Mouse (Mus musculus): ENCODE measurements around the gene Mthfd2l. TPM values are rescaled to one million over a fixed set of nuclear protein-coding genes. Genes with fewer than 3 reads are reported as not detected.

Mthfd2l gene
- polyA plus RNA-seq, 1 experiment from 2014 or later: 33.9 TPM

- 74% methylated on average over 7 of the region's 7 CpGs for WGBS
- H3K4me1 ChIP-seq (replicated peaks; ENCODE audit: control insufficient read depth, insufficient read depth, low read length): peaks cover 7% of the 10 kb centered on the region; the same call in 1 of the 2 replicates
- no peak overlapping the region for H3K9ac ChIP-seq (ENCODE audit: low read depth, low read length)
- H3K36me3 ChIP-seq (ENCODE audit: control insufficient read depth, insufficient read depth): no peaks in the 10 kb centered on the region
- H3K4me2 ChIP-seq (replicated peaks; ENCODE audit: low read depth): no peak overlapping the region
- H3K4me3 ChIP-seq (ENCODE audit: low read depth, low read length): no peak overlapping the region
- no peak for ATAC-seq
- no peaks in the 10 kb centered on the region for H3K9me3 ChIP-seq (ENCODE audit: control insufficient read depth)
- TF ChIP-seq CTCF (IDR thresholded peaks at IDR 0.05; ENCODE audit: low read depth): no peak
- H3K27me3 ChIP-seq (replicated peaks; ENCODE audit: control insufficient read depth, insufficient read depth, low read length): peaks cover 16% of the 10 kb centered on the region
- H3K27ac ChIP-seq (ENCODE audit: low read depth, low read length): no peak overlapping the region
Measured at GRCm38 (mm10) chr5:90900688-90901087, 30.2 kb upstream of the Mthfd2l start.

GRCm38 (mm10) chr5:90902380-90903260, 28.3 kb upstream of the Mthfd2l start:
- no peak for ATAC-seq
- H3K4me3 ChIP-seq (ENCODE audit: low read depth, low read length): peak overlapping the region; percentile 29; the same call in 1 of the 2 replicates

GRCm38 (mm10) chr5:90903339-90904020, 27.4 kb upstream of the Mthfd2l start, which contains the start of gene Cxcl2:
TSS of gene Cxcl2 (plus strand) at chr5:90903871.
- peak; percentile 47; the same call in 1 of the 2 replicates for ATAC-seq
- 9% methylated on average over 22 of the region's 22 CpGs for WGBS
- Histone ChIP-seq H3K4me3 (ENCODE audit: low read depth, low read length) (peak within 1 kb of the TSS; percentile 29), H3K9me3 (ENCODE audit: control insufficient read depth) (no peaks in the 10 kb centered on the region), H3K27me3 (replicated peaks; ENCODE audit: control insufficient read depth, insufficient read depth, low read length) (peaks cover 18% of the 10 kb centered on the region), H3K4me2 (replicated peaks; ENCODE audit: low read depth) (peak within 1 kb of the TSS; percentile 65), H3K36me3 (ENCODE audit: control insufficient read depth, insufficient read depth) (no peaks in the 10 kb centered on the region), H3K4me1 (replicated peaks; ENCODE audit: control insufficient read depth, insufficient read depth, low read length) (peaks cover 7% of the 10 kb centered on the region; the same call in 1 of the 2 replicates), H3K9ac (ENCODE audit: low read depth, low read length) (no peak within 1 kb of the TSS), H3K27ac (ENCODE audit: low read depth, low read length) (no peak within 1 kb of the TSS)
- TF ChIP-seq CTCF (IDR thresholded peaks at IDR 0.05; ENCODE audit: low read depth): no peak

More at GRCm38 (mm10) chr5:90902380-90903260, 28.3 kb upstream of the Mthfd2l start:
- Histone ChIP-seq H3K36me3 (ENCODE audit: control insufficient read depth, insufficient read depth) (no peaks in the 10 kb centered on the region), H3K4me1 (replicated peaks; ENCODE audit: control insufficient read depth, insufficient read depth, low read length) (peaks cover 7% of the 10 kb centered on the region; the same call in 1 of the 2 replicates), H3K27me3 (replicated peaks; ENCODE audit: control insufficient read depth, insufficient read depth, low read length) (peaks cover 18% of the 10 kb centered on the region), H3K9me3 (ENCODE audit: control insufficient read depth) (no peaks in the 10 kb centered on the region), H3K27ac (ENCODE audit: low read depth, low read length) (no peak overlapping the region), H3K4me2 (replicated peaks; ENCODE audit: low read depth) (peak overlapping the region; percentile 65), H3K9ac (ENCODE audit: low read depth, low read length) (no peak overlapping the region)
- 14% methylated on average over 10 of the region's 10 CpGs for WGBS
- peak; percentile 63 for TF ChIP-seq CTCF (IDR thresholded peaks at IDR 0.05; ENCODE audit: low read depth)

- H3K9me3 ChIP-seq (ENCODE audit: control insufficient read depth): no peaks in the 10 kb centered on the region
- no peaks in the 10 kb centered on the region for H3K4me1 ChIP-seq (replicated peaks; ENCODE audit: control insufficient read depth, insufficient read depth, low read length)
- H3K4me3 ChIP-seq (ENCODE audit: low read depth, low read length): no peak overlapping the region
- WGBS: 1% methylated on average over 2 of the region's 2 CpGs
- no peaks in the 10 kb centered on the region for H3K36me3 ChIP-seq (ENCODE audit: control insufficient read depth, insufficient read depth)
- no peak overlapping the region for H3K27ac ChIP-seq (ENCODE audit: low read depth, low read length)
- H3K27me3 ChIP-seq (replicated peaks; ENCODE audit: control insufficient read depth, insufficient read depth, low read length): peaks cover 10% of the 10 kb centered on the region
- H3K9ac ChIP-seq (ENCODE audit: low read depth, low read length): no peak overlapping the region
- peak; percentile 89 for TF ChIP-seq CTCF (IDR thresholded peaks at IDR 0.05; ENCODE audit: low read depth)
- no peak for ATAC-seq
- H3K4me2 ChIP-seq (replicated peaks; ENCODE audit: low read depth): no peak overlapping the region
Measured at GRCm38 (mm10) chr5:90908983-90909382, 21.9 kb upstream of the Mthfd2l start.

- H3K9ac ChIP-seq (ENCODE audit: low read depth, low read length): no peak overlapping the region
- H3K4me3 ChIP-seq (ENCODE audit: low read depth, low read length): no peak overlapping the region
- no peak for TF ChIP-seq CTCF (IDR thresholded peaks at IDR 0.05; ENCODE audit: low read depth)
- no peaks in the 10 kb centered on the region for H3K36me3 ChIP-seq (ENCODE audit: control insufficient read depth, insufficient read depth)
- 86% methylated on average over 2 of the region's 2 CpGs for WGBS
- H3K27ac ChIP-seq (ENCODE audit: low read depth, low read length): no peak overlapping the region
- H3K4me2 ChIP-seq (replicated peaks; ENCODE audit: low read depth): no peak overlapping the region
- H3K27me3 ChIP-seq (replicated peaks; ENCODE audit: control insufficient read depth, insufficient read depth, low read length): no peaks in the 10 kb centered on the region
- H3K9me3 ChIP-seq (ENCODE audit: control insufficient read depth): no peaks in the 10 kb centered on the region
- no peaks in the 10 kb centered on the region for H3K4me1 ChIP-seq (replicated peaks; ENCODE audit: control insufficient read depth, insufficient read depth, low read length)
- no peak for ATAC-seq
Measured at GRCm38 (mm10) chr5:90919495-90919894, 11.4 kb upstream of the Mthfd2l start.

- H3K27ac ChIP-seq (ENCODE audit: low read depth, low read length): no peak overlapping the region
- no peaks in the 10 kb centered on the region for H3K27me3 ChIP-seq (replicated peaks; ENCODE audit: control insufficient read depth, insufficient read depth, low read length)
- H3K4me3 ChIP-seq (ENCODE audit: low read depth, low read length): no peak overlapping the region
- ATAC-seq: no peak
- H3K9ac ChIP-seq (ENCODE audit: low read depth, low read length): no peak overlapping the region
- TF ChIP-seq CTCF (IDR thresholded peaks at IDR 0.05; ENCODE audit: low read depth): no peak
- H3K9me3 ChIP-seq (ENCODE audit: control insufficient read depth): no peaks in the 10 kb centered on the region
- H3K4me2 ChIP-seq (replicated peaks; ENCODE audit: low read depth): no peak overlapping the region
- no peaks in the 10 kb centered on the region for H3K4me1 ChIP-seq (replicated peaks; ENCODE audit: control insufficient read depth, insufficient read depth, low read length)
- WGBS: 83% methylated on average over 4 of the region's 4 CpGs
- no peaks in the 10 kb centered on the region for H3K36me3 ChIP-seq (ENCODE audit: control insufficient read depth, insufficient read depth)
Measured at GRCm38 (mm10) chr5:90922958-90923357, 8.0 kb upstream of the Mthfd2l start.
